Mouse (Mus musculus) adipose tissue, adult 10 weeks (tissue): ENCODE measurements around the gene Cdhr4. TPM values are rescaled to one million over a fixed set of nuclear protein-coding genes. Genes with fewer than 3 reads are reported as not detected.

Experiments
- polyA plus RNA-seq: library from polyadenylated mRNA; stranded (reverse); fragments of 350-450 nt; fragmentation: Illumina TruSeq; extraction: RNeasy Lipid Tissue Mini Kit (QIAGEN cat#74804); gene quantifications from one replicate; pipeline ENCODE4 v1.2.3, GENCODE M21; 2014; ENCODE audit warnings: low read depth, low replicate concordance

Gene Cdhr4
- polyA plus RNA-seq, result 13.2 TPM

GRCm38 (mm10) chr9:107992197-107992596, at the start of gene Cdhr4:
Gene Cdhr4, plus strand, starts transcription at chr9:107992497.

GRCm38 (mm10) chr9:107949922-107950235, 42.4 kb upstream of the Cdhr4 start, which contains the start of gene Traip:
Gene Traip, plus strand, starts transcription at chr9:107950136.

GRCm38 (mm10) chr9:107975399-107976386, 16.6 kb upstream of the Cdhr4 start, which contains the start of gene Uba7:
Gene Uba7, plus strand, starts transcription at chr9:107975505.

GRCm38 (mm10) chr9:107982681-107983346, 9.5 kb upstream of the Cdhr4 start, which contains the start of gene Gm20661:
Gene Gm20661, plus strand, starts transcription at chr9:107983058.

GRCm38 (mm10) chr9:107985131-107986119, 6.9 kb upstream of the Cdhr4 start, which contains the start of gene Inka1:
Gene Inka1, minus strand, starts transcription at chr9:107985879.

GRCm38 (mm10) chr9:107996049-107996448, 3.8 kb downstream of the Cdhr4 start, which contains the start of gene Gm20662:
Gene Gm20662, plus strand, starts transcription at chr9:107996349.

GRCm38 (mm10) chr9:108001922-108002770, 9.8 kb downstream of the Cdhr4 start, which contains the start of gene Ip6k1:
Gene Ip6k1, plus strand, starts transcription at chr9:108002501.

GRCm38 (mm10) chr9:108049016-108049455, 56.7 kb downstream of the Cdhr4 start, which contains the start of gene Gmppb:
Gene Gmppb, plus strand, starts transcription at chr9:108049242.

Other genes starting within 250 kb of the Cdhr4 start
- 101 TPM for gene Rbm5, start 221.5 kb upstream of the Cdhr4 start, polyA plus RNA-seq
- 49.4 TPM for gene Rbm6, start 119.3 kb upstream of the Cdhr4 start, polyA plus RNA-seq
- gene Mon1a, start 104.3 kb upstream of the Cdhr4 start, polyA plus RNA-seq, result 14.8 TPM
- 10.8 TPM for gene Mst1r, start 85.6 kb upstream of the Cdhr4 start, polyA plus RNA-seq
- 5.8 TPM for gene Actl11, start 64.0 kb upstream of the Cdhr4 start, polyA plus RNA-seq
- gene Camkv, start 56.8 kb upstream of the Cdhr4 start, polyA plus RNA-seq, result 0.51 TPM
- 1.1 TPM for gene Traip, start 42.4 kb upstream of the Cdhr4 start, polyA plus RNA-seq
- 30.8 TPM for gene Uba7, start 17.0 kb upstream of the Cdhr4 start, polyA plus RNA-seq
- gene Gm20661, start 9.4 kb upstream of the Cdhr4 start, polyA plus RNA-seq, result 1.5 TPM
- 7.1 TPM for gene Inka1, start 6.6 kb upstream of the Cdhr4 start, polyA plus RNA-seq
- gene Gm20662, start 3.9 kb downstream of the Cdhr4 start, polyA plus RNA-seq, result 1.5 TPM
- gene Ip6k1, start 10.0 kb downstream of the Cdhr4 start, polyA plus RNA-seq, result 73.8 TPM
- 51.6 TPM for gene Gmppb, start 56.7 kb downstream of the Cdhr4 start, polyA plus RNA-seq
- gene Amigo3, start 60.7 kb downstream of the Cdhr4 start, polyA plus RNA-seq, result 4.1 TPM
- 0.15 TPM for gene Mst1, start 87.9 kb downstream of the Cdhr4 start, polyA plus RNA-seq
- 44.0 TPM for gene Rnf123, start 90.8 kb downstream of the Cdhr4 start, polyA plus RNA-seq
- gene Apeh, start 102.1 kb downstream of the Cdhr4 start, polyA plus RNA-seq, result 51.9 TPM
- gene Bsn, start 197.9 kb downstream of the Cdhr4 start, polyA plus RNA-seq, result 1.1 TPM